Mouse (Mus musculus) bone marrow, adult 2 months (tissue): Measurements from ENCODE around the gene Edem2.

Source experiments
- CTCF ChIP-seq: fragments of 200-500 bp; IDR thresholded peaks from 2 replicates; pipeline ENCODE4 v1.5.1; 2011; ENCODE audit warnings: low read length, control low read depth; ENCODE audit not compliant: control insufficient read depth, insufficient read depth
- POLR2A ChIP-seq: fragments of 200-500 bp; IDR thresholded peaks from 2 replicates; pipeline ENCODE4 v1.6.1; 2011; ENCODE audit warnings: low read depth, mild to moderate bottlenecking, control low read depth, low read length, borderline replicate concordance; ENCODE audit not compliant: control insufficient read depth

DNA sequence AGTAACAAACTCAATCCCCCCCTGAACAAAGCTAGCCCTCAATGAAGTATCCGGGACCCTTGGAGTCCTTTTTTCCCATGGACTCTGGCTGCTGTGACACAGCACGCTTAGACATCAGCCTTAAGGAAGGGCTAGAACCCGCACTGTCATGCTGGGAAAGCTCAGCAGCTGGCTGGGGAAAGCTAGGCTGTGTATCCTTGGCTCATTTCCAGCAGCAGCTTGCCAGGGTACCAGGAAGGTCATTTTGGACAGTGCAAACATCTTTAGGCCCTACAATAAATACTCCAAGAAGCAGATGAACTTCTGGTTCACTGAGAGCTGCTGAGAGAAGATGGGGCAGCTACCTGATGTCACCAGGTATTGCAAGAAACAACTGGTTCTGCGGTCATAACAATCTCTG, 58.0 kb downstream of the Edem2 start:
- TF ChIP-seq CTCF (no peak), POLR2A (no peak)
